Mouse (Mus musculus) hindbrain, embryonic 11.5 days (tissue): Measurements from ENCODE around the gene Ttc23l. TPM values are rescaled to one million over a fixed set of nuclear protein-coding genes. Genes with fewer than 3 reads are reported as not detected.

Experiments
- ATAC-seq: fragments of 200-750 bp; cut with Nextera tagmentation; 2 replicates; pipeline ENCODE4 v1.8.0; 2017; ENCODE audit warnings: mild to moderate bottlenecking, moderate TSS enrichment, moderate library complexity; ENCODE audit not compliant: low FRiP score
- DNase-seq: peaks from one replicate; pipeline ENCODE4 v3.0.0-alpha.2; 2015; ENCODE audit warnings: low spot score
- H3K27ac ChIP-seq: fragments of 300-500 bp; sonication (generic); 2 replicates; pipeline ENCODE4 v1.5.1; 2014; ENCODE audit warnings: mild to moderate bottlenecking, low read depth, low read length
- H3K27me3 ChIP-seq: fragments of 300-500 bp; sonication (generic); 2 replicates; pipeline ENCODE4 v1.6.1; 2014; ENCODE audit warnings: mild to moderate bottlenecking, low read length, moderate library complexity, mixed read lengths; ENCODE audit not compliant: control insufficient read depth, insufficient read depth
- H3K36me3 ChIP-seq: fragments of 300-500 bp; sonication (generic); 2 replicates; pipeline ENCODE4 v1.6.1; 2014; ENCODE audit warnings: mild to moderate bottlenecking, low read length, moderate library complexity, mixed read lengths; ENCODE audit not compliant: control insufficient read depth, insufficient read depth
- H3K4me1 ChIP-seq: fragments of 300-500 bp; sonication (generic); replicated peaks from 2 replicates; pipeline ENCODE4 v1.6.1; 2014; ENCODE audit warnings: low read length, mixed read lengths; ENCODE audit not compliant: control insufficient read depth, insufficient read depth
- H3K4me2 ChIP-seq: fragments of 300-500 bp; sonication (generic); replicated peaks from 2 replicates; pipeline ENCODE4 v1.6.1; 2014; ENCODE audit warnings: mild to moderate bottlenecking, low read depth, low read length
- H3K4me3 ChIP-seq: fragments of 300-500 bp; sonication (generic); 2 replicates; pipeline ENCODE4 v1.5.1; 2014; ENCODE audit warnings: low read depth, low read length
- H3K9ac ChIP-seq: fragments of 300-500 bp; sonication (generic); 2 replicates; pipeline ENCODE4 v1.6.1; 2014; ENCODE audit warnings: low read depth, low read length
- H3K9me3 ChIP-seq: fragments of 300-500 bp; sonication (generic); 2 replicates; pipeline ENCODE4 v1.6.1; 2016; ENCODE audit warnings: low read length; ENCODE audit not compliant: control insufficient read depth
- whole genome bisulfite sequencing: fragments of 180-500 bp; shearing (Covaris S2); extraction: QIAGEN DNeasy Blood & Tissue Kit; methylation state at CpG from one replicate; pipeline ENCODE4 v1.1.7; 2014; 5-methylcytosine and 5-hydroxymethylcytosine counted together
- polyA plus RNA-seq: library from polyadenylated mRNA; unstranded; fragments of >200 nt; fragmentation: Nextera tagmentation; extraction: Ambion mirVana; gene quantifications from 2 replicates; pipeline ENCODE4 v1.2.1, GENCODE M21; 2014

Ttc23l gene
- polyA plus RNA-seq, 1 experiment from 2014 or later: not detected

DNA sequence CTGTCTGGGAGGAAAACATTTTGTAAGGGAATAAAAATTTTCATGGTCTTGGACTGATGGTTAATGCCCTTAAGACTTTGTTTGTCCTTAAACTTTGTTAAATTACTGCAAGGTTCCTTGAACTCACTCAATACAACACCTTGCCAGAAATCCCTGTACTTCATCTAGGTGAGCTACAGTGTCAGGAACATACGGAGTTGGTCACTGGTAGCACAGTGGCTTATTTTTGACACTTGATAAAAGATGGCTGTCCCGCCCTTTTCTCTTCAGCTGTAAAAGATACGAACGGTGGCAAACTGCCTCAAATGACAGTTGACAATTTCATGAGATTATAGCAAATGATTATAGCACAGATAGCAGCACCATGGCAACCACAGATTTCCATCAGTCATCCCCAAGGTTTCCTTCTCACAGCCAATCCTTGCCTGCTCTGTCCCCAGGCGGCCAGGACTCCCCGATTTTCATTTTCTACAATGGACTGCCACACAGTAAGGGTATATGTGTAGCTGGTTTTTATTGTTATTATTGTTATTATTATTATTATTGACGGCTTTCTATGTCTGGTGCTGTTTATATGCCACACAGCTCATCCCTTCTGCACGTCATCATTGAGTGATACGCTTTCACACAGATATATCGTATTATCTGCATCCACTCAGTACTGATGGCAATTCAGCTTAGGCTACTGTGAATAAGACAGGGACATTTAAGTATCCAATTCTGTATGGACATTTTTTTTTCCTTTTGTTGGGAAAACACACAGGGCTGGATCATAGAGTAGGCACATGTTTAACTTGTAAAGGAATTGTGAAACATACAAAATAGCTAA lies 26.1 kb upstream of the Ttc23l start:
- Histone ChIP-seq H3K36me3 (0 out of 2 replicates have a peak, but pooled peaks cover 3% of the 10 kb centered on the region), H3K27me3 (no peaks in the 10 kb centered on the region), H3K9ac (no peak overlapping the region), H3K9me3 (no peaks in the 10 kb centered on the region), H3K4me1 (no peaks in the 10 kb centered on the region), H3K4me2 (no peak overlapping the region), H3K27ac (no peak overlapping the region), H3K4me3 (no peak overlapping the region)
- ATAC-seq: 0 out of 2 replicates have a peak, but pooled peaks have one; percentile 57
- no peak for DNase-seq
- WGBS: 80% methylated on average over 10 of the region's 10 CpGs

GRCm38 (mm10) chr15:10583408-10583807 lies 24.9 kb upstream of the Ttc23l start:
- Histone ChIP-seq H3K36me3 (no peaks in the 10 kb centered on the region), H3K27ac (no peak overlapping the region), H3K9me3 (no peaks in the 10 kb centered on the region), H3K27me3 (no peaks in the 10 kb centered on the region), H3K4me2 (no peak overlapping the region), H3K4me3 (no peak overlapping the region), H3K4me1 (no peaks in the 10 kb centered on the region), H3K9ac (no peak overlapping the region)
- peak; percentile 61 for DNase-seq
- ATAC-seq: peak; percentile 71; the same call in 1 of the 2 replicates
- 56% methylated on average over 8 of the region's 8 CpGs for WGBS

DNA sequence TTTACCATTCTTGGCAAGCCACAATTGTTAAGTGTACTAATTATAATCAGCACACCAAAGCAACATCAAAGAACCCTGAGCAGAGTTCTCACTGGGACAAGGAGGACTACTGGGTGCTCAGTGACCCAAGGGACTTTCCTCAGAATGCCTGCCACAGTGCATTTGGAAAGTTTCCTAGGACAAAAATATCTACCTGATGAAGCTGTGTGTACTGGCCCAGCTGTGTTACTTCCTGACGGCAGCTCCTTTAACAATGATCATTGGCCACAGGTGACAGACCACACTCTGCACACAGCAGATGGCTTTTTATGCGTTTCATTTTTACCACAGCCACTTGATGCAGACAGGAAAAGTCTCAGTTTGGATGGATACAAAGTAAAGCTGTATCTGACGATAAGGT lies 20.7 kb upstream of the Ttc23l start:
- Histone ChIP-seq H3K4me3 (no peak overlapping the region), H3K9me3 (no peaks in the 10 kb centered on the region), H3K4me1 (no peaks in the 10 kb centered on the region), H3K27ac (no peak overlapping the region), H3K36me3 (peaks cover 12% of the 10 kb centered on the region; the same call in 1 of the 2 replicates), H3K9ac (no peak overlapping the region), H3K4me2 (no peak overlapping the region), H3K27me3 (no peaks in the 10 kb centered on the region)
- ATAC-seq (no peak), DNase-seq (no peak)
- 97% methylated on average over 3 of the region's 3 CpGs for WGBS

- Histone ChIP-seq H3K9me3 (no peaks in the 10 kb centered on the region), H3K27me3 (no peaks in the 10 kb centered on the region), H3K36me3 (0 out of 2 replicates have a peak, but pooled peaks cover 8% of the 10 kb centered on the region), H3K4me2 (no peak overlapping the region), H3K27ac (no peak overlapping the region), H3K9ac (no peak overlapping the region), H3K4me3 (no peak overlapping the region), H3K4me1 (no peaks in the 10 kb centered on the region)
- WGBS: 87% methylated on average over 7 of the region's 7 CpGs
- DNase-seq (no peak), ATAC-seq (no peak)
These were observed 8.0 kb upstream of the Ttc23l start for GRCm38 (mm10) chr15:10566486-10566885.

GRCm38 (mm10) chr15:10564201-10564600 lies 5.7 kb upstream of the Ttc23l start:
- no peak overlapping the region for H3K4me3 ChIP-seq
- no peak overlapping the region for H3K9ac ChIP-seq
- ATAC-seq (no peak), DNase-seq (no peak)
- H3K27me3 ChIP-seq: no peaks in the 10 kb centered on the region
- 0 out of 2 replicates have a peak, but pooled peaks cover 3% of the 10 kb centered on the region for H3K36me3 ChIP-seq
- H3K4me1 ChIP-seq: no peaks in the 10 kb centered on the region
- H3K27ac ChIP-seq: no peak overlapping the region
- no peak overlapping the region for H3K4me2 ChIP-seq
- WGBS: 57% methylated on average over 1 of the region's 1 CpGs
- H3K9me3 ChIP-seq: no peaks in the 10 kb centered on the region

GRCm38 (mm10) chr15:10562281-10562680 lies 3.8 kb upstream of the Ttc23l start:
- ATAC-seq (no peak), DNase-seq (no peak)
- no peaks in the 10 kb centered on the region for H3K27me3 ChIP-seq
- no peak overlapping the region for H3K4me2 ChIP-seq
- no peaks in the 10 kb centered on the region for H3K9me3 ChIP-seq
- no peak overlapping the region for H3K4me3 ChIP-seq
- H3K36me3 ChIP-seq: 0 out of 2 replicates have a peak, but pooled peaks cover under 1% of the 10 kb centered on the region
- H3K9ac ChIP-seq: no peak overlapping the region
- no peaks in the 10 kb centered on the region for H3K4me1 ChIP-seq
- no peak overlapping the region for H3K27ac ChIP-seq

- no peaks in the 10 kb centered on the region for H3K4me1 ChIP-seq
- no peak overlapping the region for H3K4me3 ChIP-seq
- no peak overlapping the region for H3K27ac ChIP-seq
- DNase-seq (no peak), ATAC-seq (no peak)
- no peaks in the 10 kb centered on the region for H3K27me3 ChIP-seq
- 93% methylated on average over 7 of the region's 7 CpGs for WGBS
- no peak overlapping the region for H3K4me2 ChIP-seq
- H3K36me3 ChIP-seq: no peaks in the 10 kb centered on the region
- no peaks in the 10 kb centered on the region for H3K9me3 ChIP-seq
- no peak overlapping the region for H3K9ac ChIP-seq
These were observed 1.5 kb upstream of the Ttc23l start for GRCm38 (mm10) chr15:10560005-10560404.

GRCm38 (mm10) chr15:10554336-10554735 lies 4.1 kb downstream of the Ttc23l start:
- Histone ChIP-seq H3K4me2 (no peak overlapping the region), H3K4me3 (no peak overlapping the region), H3K9me3 (no peaks in the 10 kb centered on the region), H3K9ac (no peak overlapping the region), H3K27ac (no peak overlapping the region), H3K36me3 (no peaks in the 10 kb centered on the region), H3K27me3 (no peaks in the 10 kb centered on the region), H3K4me1 (no peaks in the 10 kb centered on the region)
- DNase-seq (no peak), ATAC-seq (no peak)
